In the genomic region with DNA sequence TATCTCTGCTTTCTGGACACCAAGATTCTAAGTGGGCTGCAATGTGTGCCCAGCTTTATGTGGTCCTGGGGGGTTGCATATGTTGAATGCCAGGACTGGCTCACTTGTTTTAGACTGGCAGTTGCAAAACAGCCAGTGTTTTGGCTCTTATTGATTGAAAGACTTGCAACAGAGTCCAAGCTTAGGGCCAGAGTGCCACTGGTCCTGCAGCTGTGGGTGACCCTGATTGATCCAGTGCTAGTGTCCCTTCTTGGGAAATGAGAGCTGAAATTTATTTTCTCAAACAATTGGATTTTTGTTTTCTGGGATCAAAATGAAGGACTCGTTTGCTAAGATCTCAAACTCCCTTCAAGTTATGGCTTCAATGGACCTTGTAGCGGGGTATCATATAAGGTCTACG, we compare ENCODE assay signal across 23 mouse cellular contexts.
A peak's percentile ranks its signal among the peaks of the same experiment; 100 is the strongest.
DNase-seq lines count a peak whose midpoint lies in the region; ATAC-seq and TF ChIP-seq lines count a peak whose summit lies in the region.
"Had no signal": no experiment of that assay in that cellular context is flagged by ENCODE, and none has a peak within 500 bp of the region (broad histone marks: within the 10 kb centered on the region; RNA-seq: fewer than 3 reads in every experiment).

No protein-coding gene starts in this region.

- no peaks in the 10 kb centered on the region for H3K9me3 ChIP-seq in liver, embryonic 11.5 days (ENCODE audit: control insufficient read depth, low read length)
- H3K9me3 ChIP-seq in liver, embryonic 16.5 days (replicated peaks; ENCODE audit: control insufficient read depth, low read length), result no peaks in the 10 kb centered on the region
- H3K9me3 ChIP-seq in stomach, postnatal 0 days (ENCODE audit: control insufficient read depth, low read length), result no peaks in the 10 kb centered on the region
- H3K9me3 ChIP-seq: embryonic facial prominence, embryonic 10.5 days; embryonic facial prominence, embryonic 12.5 days; forebrain, embryonic 13.5 days; forebrain, embryonic 15.5 days had no signal

- WGBS in liver, adult 2 months, result 37% methylated on average over 3 of the region's 3 CpGs
- 80% methylated on average over 3 of the region's 3 CpGs for WGBS in liver, embryonic 11.5 days
- WGBS in liver, embryonic 16.5 days (ENCODE audit: insufficient replicate concordance), result 60% methylated on average over 3 of the region's 3 CpGs
- WGBS in stomach, postnatal 0 days, result 93% methylated on average over 3 of the region's 3 CpGs

- no peak for TF ChIP-seq EP300 in stomach, postnatal 0 days (optimal IDR thresholded peaks at IDR 0.05)

- H3K4me3 ChIP-seq in liver, adult 2 months (ENCODE audit: insufficient read depth, low read depth, low read length), result no peak overlapping the region
- no peak overlapping the region for H3K4me3 ChIP-seq in liver, embryonic 11.5 days (ENCODE audit: low read depth, low read length)
- no peak overlapping the region for H3K4me3 ChIP-seq in liver, embryonic 16.5 days (ENCODE audit: low read depth, low read length)
- no peak overlapping the region for H3K4me3 ChIP-seq in stomach, postnatal 0 days (ENCODE audit: low read depth, low read length)
- H3K4me3 ChIP-seq: embryonic facial prominence, embryonic 10.5 days; embryonic facial prominence, embryonic 12.5 days; forebrain, embryonic 13.5 days; forebrain, embryonic 15.5 days had no signal

- peaks cover 4% of the 10 kb centered on the region for H3K4me1 ChIP-seq in liver, adult 2 months (ENCODE audit: control insufficient read depth, insufficient read depth, low read length)
- no peaks in the 10 kb centered on the region for H3K4me1 ChIP-seq in liver, embryonic 11.5 days (replicated peaks; ENCODE audit: control insufficient read depth, insufficient read depth, low read length)
- H3K4me1 ChIP-seq in liver, embryonic 16.5 days (ENCODE audit: control insufficient read depth, low read depth, low read length), result no peaks in the 10 kb centered on the region
- no peaks in the 10 kb centered on the region for H3K4me1 ChIP-seq in stomach, postnatal 0 days (replicated peaks; ENCODE audit: control insufficient read depth, insufficient read depth)
- H3K4me1 ChIP-seq: embryonic facial prominence, embryonic 12.5 days; forebrain, embryonic 13.5 days; forebrain, embryonic 15.5 days had no signal

- H3K4me2 ChIP-seq in liver, embryonic 11.5 days, result no peak overlapping the region
- H3K4me2 ChIP-seq in liver, embryonic 16.5 days (ENCODE audit: low read depth, low read length), result no peak overlapping the region
- H3K4me2 ChIP-seq in stomach, postnatal 0 days (replicated peaks; ENCODE audit: low read depth), result no peak overlapping the region
- H3K4me2 ChIP-seq: embryonic facial prominence, embryonic 12.5 days; forebrain, embryonic 13.5 days; forebrain, embryonic 15.5 days had no signal

- no peak overlapping the region for H3K9ac ChIP-seq in liver, adult 2 months (ENCODE audit: low read depth, low read length)
- H3K9ac ChIP-seq in liver, embryonic 11.5 days (ENCODE audit: low read depth, low read length), result no peak overlapping the region
- H3K9ac ChIP-seq in liver, embryonic 16.5 days (ENCODE audit: low read depth, low read length), result no peak overlapping the region
- no peak overlapping the region for H3K9ac ChIP-seq in stomach, postnatal 0 days (ENCODE audit: low read length)
- H3K9ac ChIP-seq: embryonic facial prominence, embryonic 12.5 days; forebrain, embryonic 13.5 days; forebrain, embryonic 15.5 days had no signal

- no peak overlapping the region for H3K27ac ChIP-seq in liver, adult 2 months (replicated peaks; ENCODE audit: insufficient read depth, low read depth, low read length)
- no peak overlapping the region for H3K27ac ChIP-seq in liver, embryonic 11.5 days (ENCODE audit: low read depth, low read length)
- H3K27ac ChIP-seq in liver, embryonic 16.5 days (ENCODE audit: low read length), result no peak overlapping the region
- H3K27ac ChIP-seq in stomach, postnatal 0 days (replicated peaks), result no peak overlapping the region
- H3K27ac ChIP-seq: embryonic facial prominence, embryonic 10.5 days; embryonic facial prominence, embryonic 12.5 days; forebrain, embryonic 13.5 days; forebrain, embryonic 15.5 days had no signal

- H3K27me3 ChIP-seq in liver, adult 2 months (ENCODE audit: control insufficient read depth, insufficient read depth, low read length), result 0 out of 2 replicates have a peak, but pooled peaks cover 2% of the 10 kb centered on the region
- no peaks in the 10 kb centered on the region for H3K27me3 ChIP-seq in liver, embryonic 11.5 days (replicated peaks; ENCODE audit: control insufficient read depth, insufficient read depth, low read length)
- no peaks in the 10 kb centered on the region for H3K27me3 ChIP-seq in liver, embryonic 16.5 days (ENCODE audit: control insufficient read depth, insufficient read depth, low read depth, low read length)
- H3K27me3 ChIP-seq in stomach, postnatal 0 days (ENCODE audit: control insufficient read depth, insufficient read depth, low read length), result no peaks in the 10 kb centered on the region
- H3K27me3 ChIP-seq: CH12.LX; embryonic facial prominence, embryonic 12.5 days; forebrain, embryonic 13.5 days; forebrain, embryonic 15.5 days had no signal

- peak; percentile 6 for DNase-seq in adrenal gland, adult 2 months
- DNase-seq in adrenal gland, postnatal 14 days, result no peak
- DNase-seq in liver, adult 2 months (ENCODE audit: extremely low read depth, low read depth, low spot score), result peak; percentile 91
- DNase-seq in liver, embryonic 11.5 days (ENCODE audit: low spot score), result no peak
- DNase-seq in stomach, postnatal 0 days (ENCODE audit: low spot score), result no peak
- no peak for DNase-seq in lung, postnatal 36 days
- DNase-seq: adrenal gland, postnatal 10 days; B cell, adult 2 months; cerebellum, adult 11-12 months; cerebellum, adult 2 months; cerebellum, adult 9-10 months; cerebellum, postnatal 10 days; cerebellum, postnatal 25 days had no signal

- no peak for TF ChIP-seq POLR2A in liver, adult 2 months (IDR thresholded peaks at IDR 0.05; ENCODE audit: extremely low read depth, insufficient read depth, low read length)

- ATAC-seq in liver, embryonic 11.5 days (replicated peaks; ENCODE audit: low FRiP score), result no peak
- ATAC-seq in liver, embryonic 16.5 days (ENCODE audit: low read depth), result peak; percentile 61; the same call in 1 of the 2 replicates
- no peak for ATAC-seq in stomach, postnatal 0 days (ENCODE audit: low FRiP score, low TSS enrichment)
- ATAC-seq: activated CD4-positive, CD25-positive, alpha-beta regulatory T cell, adult 4 months; CD4-positive, CD25-positive, alpha-beta regulatory T cell, adult 4 months; forebrain, embryonic 13.5 days; forebrain, embryonic 15.5 days; Patski had no signal

- no peaks in the 10 kb centered on the region for H3K79me2 ChIP-seq in liver, adult 2 months (ENCODE audit: control insufficient read depth, insufficient read depth, low read length)

- no peaks in the 10 kb centered on the region for H3K36me3 ChIP-seq in liver, adult 2 months (ENCODE audit: control insufficient read depth, insufficient read depth, low read length)
- H3K36me3 ChIP-seq in liver, embryonic 11.5 days (ENCODE audit: control insufficient read depth, insufficient read depth, low read length), result no peaks in the 10 kb centered on the region
- no peaks in the 10 kb centered on the region for H3K36me3 ChIP-seq in liver, embryonic 16.5 days (ENCODE audit: control insufficient read depth, insufficient read depth)
- no peaks in the 10 kb centered on the region for H3K36me3 ChIP-seq in stomach, postnatal 0 days (ENCODE audit: control insufficient read depth, insufficient read depth, low read length)
- H3K36me3 ChIP-seq: embryonic facial prominence, embryonic 10.5 days; embryonic facial prominence, embryonic 12.5 days; forebrain, embryonic 15.5 days; G1E had no signal

- no peak for TF ChIP-seq CTCF in liver, adult 2 months (IDR thresholded peaks at IDR 0.05; ENCODE audit: low read depth, low read length)
- no peak for TF ChIP-seq CTCF in stomach, postnatal 0 days (IDR thresholded peaks at IDR 0.05; ENCODE audit: low read depth)

Comparison
In these comparisons a context has a peak if more than half of its experiments do, and no peak if none do; other contexts are left out.
1. DNase-seq: peak in adrenal gland, adult 2 months (single experiment) and liver, adult 2 months (single experiment); none in adrenal gland, postnatal 14 days (single experiment), liver, embryonic 11.5 days (single experiment), stomach, postnatal 0 days (single experiment) and lung, postnatal 36 days (single experiment).